Mouse (Mus musculus) cerebral cortex, adult 2 months (tissue): ENCODE measurements around the gene Arhgef15.

ENCODE experiments used
- WGBS: fragments of 180-500 bp; shearing (Covaris S2); methylation state at CpG from one replicate; pipeline ENCODE4 v1.1.7; 2018; 5-methylcytosine and 5-hydroxymethylcytosine counted together

Arhgef15 gene

GRCm38 (mm10) chr11:68911531-68912177 is 45.6 kb downstream of the Arhgef15 start:
- WGBS = 37% methylated on average over 14 of the region's 14 CpGs

GRCm38 (mm10) chr11:68908846-68909503 is 48.3 kb downstream of the Arhgef15 start:
- 71% methylated on average over 7 of the region's 7 CpGs for WGBS

- WGBS = 80% methylated on average over 3 of the region's 3 CpGs
Measured at GRCm38 (mm10) chr11:68907251-68907650, 50.0 kb downstream of the Arhgef15 start.

- 30% methylated on average over 4 of the region's 4 CpGs for WGBS
Measured at GRCm38 (mm10) chr11:68906461-68906790, 50.9 kb downstream of the Arhgef15 start.

GRCm38 (mm10) chr11:68905665-68906460 is 51.4 kb downstream of the Arhgef15 start:
- WGBS = 91% methylated on average over 9 of the region's 9 CpGs

GRCm38 (mm10) chr11:68905138-68905531 is 52.1 kb downstream of the Arhgef15 start:
- 77% methylated on average over 3 of the region's 3 CpGs for WGBS

GRCm38 (mm10) chr11:68904375-68905137 is 52.7 kb downstream of the Arhgef15 start:
- 67% methylated on average over 8 of the region's 8 CpGs for WGBS

GRCm38 (mm10) chr11:68903775-68904174 is 53.5 kb downstream of the Arhgef15 start:
- WGBS = 83% methylated on average over 2 of the region's 2 CpGs

- 75% methylated on average over 5 of the region's 5 CpGs for WGBS
Measured at GRCm38 (mm10) chr11:68902823-68903222, 54.5 kb downstream of the Arhgef15 start.

- WGBS = 4% methylated on average over 11 of the region's 11 CpGs
Measured at GRCm38 (mm10) chr11:68902367-68902766, 54.9 kb downstream of the Arhgef15 start.

GRCm38 (mm10) chr11:68902047-68902364 is 55.3 kb downstream of the Arhgef15 start:
- WGBS = 1% methylated on average over 10 of the region's 10 CpGs

- under 1% methylated on average over 52 of the region's 52 CpGs for WGBS
Measured at GRCm38 (mm10) chr11:68901351-68902046, 55.8 kb downstream of the Arhgef15 start, which contains the start of gene Rpl26. TSS of gene Rpl26 (plus strand) at chr11:68901583.

- WGBS = 25% methylated on average over 31 of the region's 31 CpGs
Measured at GRCm38 (mm10) chr11:68900519-68901350, 56.5 kb downstream of the Arhgef15 start.

GRCm38 (mm10) chr11:68899815-68900214 is 57.5 kb downstream of the Arhgef15 start:
- WGBS = 85% methylated on average over 8 of the region's 8 CpGs

GRCm38 (mm10) chr11:68898790-68899189 is 58.5 kb downstream of the Arhgef15 start:
- WGBS = 87% methylated on average over 6 of the region's 6 CpGs

GRCm38 (mm10) chr11:68897838-68898237 is 59.4 kb downstream of the Arhgef15 start:
- WGBS = 65% methylated on average over 6 of the region's 6 CpGs

GRCm38 (mm10) chr11:68897120-68897519 is 60.2 kb downstream of the Arhgef15 start:
- WGBS = 44% methylated on average over 4 of the region's 4 CpGs

- WGBS = 91% methylated on average over 5 of the region's 5 CpGs
Measured at GRCm38 (mm10) chr11:68896247-68896646, 61.0 kb downstream of the Arhgef15 start.

GRCm38 (mm10) chr11:68893911-68894464 is 63.3 kb downstream of the Arhgef15 start:
- WGBS = 80% methylated on average over 12 of the region's 12 CpGs
